Mouse (Mus musculus) kidney, embryonic 16.5 days (tissue): ENCODE results near the gene Tspan32. TPM values are rescaled to one million over a fixed set of nuclear protein-coding genes. Genes with fewer than 3 reads are reported as not detected.

Experiments
- ATAC-seq: fragments of 200-750 bp; cut with Nextera tagmentation; 2 replicates; pipeline ENCODE4 v1.8.0; 2017; ENCODE audit warnings: moderate TSS enrichment; ENCODE audit not compliant: low FRiP score, low TSS enrichment
- H3K27ac ChIP-seq: fragments of 300-500 bp; sonication (generic); 2 replicates; pipeline ENCODE4 v1.5.1; 2014; ENCODE audit warnings: low read length
- H3K27me3 ChIP-seq: fragments of 300-500 bp; sonication (generic); 2 replicates; pipeline ENCODE4 v1.6.1; 2014; ENCODE audit warnings: low read length, control low read depth, mixed read lengths; ENCODE audit not compliant: insufficient read depth
- H3K36me3 ChIP-seq: fragments of 300-500 bp; sonication (generic); 2 replicates; pipeline ENCODE4 v1.6.1; 2014; ENCODE audit warnings: low read length, control low read depth, mixed read lengths; ENCODE audit not compliant: insufficient read depth
- H3K4me1 ChIP-seq: fragments of 300-500 bp; sonication (generic); 2 replicates; pipeline ENCODE4 v1.6.1; 2014; ENCODE audit warnings: low read length, control low read depth, mixed read lengths; ENCODE audit not compliant: insufficient read depth
- H3K4me2 ChIP-seq: fragments of 300-500 bp; sonication (generic); replicated peaks from 2 replicates; pipeline ENCODE4 v1.6.1; 2014; ENCODE audit warnings: low read depth, low read length
- H3K4me3 ChIP-seq: fragments of 300-500 bp; sonication (generic); 2 replicates; pipeline ENCODE4 v1.5.1; 2014; ENCODE audit warnings: mild to moderate bottlenecking, low read length
- H3K9ac ChIP-seq: fragments of 300-500 bp; sonication (generic); replicated peaks from 2 replicates; pipeline ENCODE4 v1.6.1; 2014; ENCODE audit warnings: low read length
- H3K9me3 ChIP-seq: fragments of 300-500 bp; sonication (generic); 2 replicates; pipeline ENCODE4 v1.6.1; 2016; ENCODE audit warnings: low read length, control low read depth
- WGBS: fragments of 180-500 bp; shearing (Covaris S2); extraction: QIAGEN DNeasy Blood & Tissue Kit; methylation state at CpG from one replicate; pipeline ENCODE4 v1.1.7; 2014; 5-methylcytosine and 5-hydroxymethylcytosine counted together
- polyA plus RNA-seq: library from polyadenylated mRNA; unstranded; fragments of >200 nt; fragmentation: Nextera tagmentation; extraction: Ambion mirVana; gene quantifications from 2 replicates; pipeline ENCODE4 v1.2.1, GENCODE M21; 2015

The Tspan32 gene
- polyA plus RNA-seq, 1 experiment from 2014 or later, result 1.5 TPM

GRCm38 (mm10) chr7:142987718-142988117, 17.1 kb upstream of the Tspan32 start:
- WGBS, result 82% methylated on average over 3 of the region's 3 CpGs
- H3K27me3 ChIP-seq, result no peaks in the 10 kb centered on the region

GRCm38 (mm10) chr7:142995004-142995403, 9.8 kb upstream of the Tspan32 start:
- Histone ChIP-seq H3K27me3 (no peaks in the 10 kb centered on the region), H3K9me3 (no peaks in the 10 kb centered on the region), H3K9ac (no peak overlapping the region), H3K27ac (no peak overlapping the region), H3K36me3 (no peaks in the 10 kb centered on the region), H3K4me2 (no peak overlapping the region), H3K4me1 (no peaks in the 10 kb centered on the region), H3K4me3 (no peak overlapping the region)
- no peak for ATAC-seq

More at GRCm38 (mm10) chr7:142987718-142988117, 17.1 kb upstream of the Tspan32 start:
- Histone ChIP-seq H3K4me1 (no peaks in the 10 kb centered on the region), H3K4me2 (no peak overlapping the region), H3K4me3 (no peak overlapping the region), H3K27ac (no peak overlapping the region), H3K9me3 (no peaks in the 10 kb centered on the region), H3K36me3 (no peaks in the 10 kb centered on the region), H3K9ac (no peak overlapping the region)
- ATAC-seq, result no peak

- ATAC-seq, result no peak
- H3K9me3 ChIP-seq, result no peaks in the 10 kb centered on the region
- H3K27me3 ChIP-seq, result no peaks in the 10 kb centered on the region
- no peak overlapping the region for H3K27ac ChIP-seq
- 73% methylated on average over 3 of the region's 3 CpGs for WGBS
- H3K4me1 ChIP-seq, result no peaks in the 10 kb centered on the region
- H3K9ac ChIP-seq, result no peak overlapping the region
- H3K36me3 ChIP-seq, result no peaks in the 10 kb centered on the region
- no peak overlapping the region for H3K4me2 ChIP-seq
- no peak overlapping the region for H3K4me3 ChIP-seq
Observed at GRCm38 (mm10) chr7:142995630-142996338, 9.1 kb upstream of the Tspan32 start.

GRCm38 (mm10) chr7:142996998-142997397, 7.8 kb upstream of the Tspan32 start:
- Histone ChIP-seq H3K9me3 (no peaks in the 10 kb centered on the region), H3K36me3 (no peaks in the 10 kb centered on the region), H3K4me1 (no peaks in the 10 kb centered on the region), H3K4me2 (no peak overlapping the region), H3K27ac (no peak overlapping the region), H3K4me3 (no peak overlapping the region), H3K9ac (no peak overlapping the region), H3K27me3 (no peaks in the 10 kb centered on the region)
- no peak for ATAC-seq
- 71% methylated on average over 2 of the region's 2 CpGs for WGBS

GRCm38 (mm10) chr7:142997403-142998150, 7.3 kb upstream of the Tspan32 start:
- 40% methylated on average over 3 of the region's 3 CpGs for WGBS
- Histone ChIP-seq H3K27me3 (no peaks in the 10 kb centered on the region), H3K9ac (no peak overlapping the region), H3K27ac (no peak overlapping the region), H3K4me1 (no peaks in the 10 kb centered on the region), H3K9me3 (no peaks in the 10 kb centered on the region), H3K4me2 (no peak overlapping the region), H3K36me3 (no peaks in the 10 kb centered on the region), H3K4me3 (no peak overlapping the region)
- ATAC-seq, result no peak

GRCm38 (mm10) chr7:143002679-143003078, 2.2 kb upstream of the Tspan32 start:
- WGBS, result 19% methylated on average over 3 of the region's 3 CpGs
- Histone ChIP-seq H3K4me1 (peaks cover 11% of the 10 kb centered on the region), H3K9me3 (no peaks in the 10 kb centered on the region), H3K36me3 (no peaks in the 10 kb centered on the region), H3K9ac (no peak overlapping the region), H3K27ac (no peak overlapping the region), H3K4me2 (no peak overlapping the region), H3K4me3 (no peak overlapping the region), H3K27me3 (no peaks in the 10 kb centered on the region)
- ATAC-seq, result no peak

GRCm38 (mm10) chr7:143005344-143006096, 674 bp downstream of the Tspan32 start:
- no peak for ATAC-seq
- Histone ChIP-seq H3K4me2 (no peak overlapping the region), H3K4me3 (no peak overlapping the region), H3K9me3 (no peaks in the 10 kb centered on the region), H3K4me1 (peaks cover 34% of the 10 kb centered on the region), H3K27ac (no peak overlapping the region), H3K9ac (no peak overlapping the region), H3K36me3 (no peaks in the 10 kb centered on the region), H3K27me3 (no peaks in the 10 kb centered on the region)
- WGBS, result 79% methylated on average over 6 of the region's 6 CpGs

GRCm38 (mm10) chr7:143006097-143006755, 1.4 kb downstream of the Tspan32 start:
- Histone ChIP-seq H3K4me1 (peaks cover 34% of the 10 kb centered on the region), H3K4me2 (no peak overlapping the region), H3K9me3 (no peaks in the 10 kb centered on the region), H3K4me3 (no peak overlapping the region), H3K36me3 (no peaks in the 10 kb centered on the region), H3K9ac (0 out of 2 replicates have a peak overlapping the region, but pooled peaks have one; percentile 2), H3K27ac (no peak overlapping the region), H3K27me3 (no peaks in the 10 kb centered on the region)
- WGBS, result 78% methylated on average over 2 of the region's 2 CpGs
- ATAC-seq, result no peak

- no peak for ATAC-seq
- peak overlapping the region; percentile 59; the same call in 1 of the 2 replicates for H3K9ac ChIP-seq
- peaks cover 37% of the 10 kb centered on the region for H3K4me1 ChIP-seq
- no peak overlapping the region for H3K4me3 ChIP-seq
- no peaks in the 10 kb centered on the region for H3K36me3 ChIP-seq
- no peaks in the 10 kb centered on the region for H3K9me3 ChIP-seq
- H3K4me2 ChIP-seq, result no peak overlapping the region
- WGBS, result 84% methylated on average over 8 of the region's 8 CpGs
- H3K27me3 ChIP-seq, result no peaks in the 10 kb centered on the region
- H3K27ac ChIP-seq, result peak overlapping the region; percentile 96; the same call in 1 of the 2 replicates
Observed at GRCm38 (mm10) chr7:143006756-143007598, 2.1 kb downstream of the Tspan32 start.
